Mouse (Mus musculus) hindbrain, embryonic 12.5 days (tissue): ENCODE data around the gene Arl5c. TPM values are rescaled to one million over a fixed set of nuclear protein-coding genes. Genes with fewer than 3 reads are reported as not detected.

Experiments used
- ATAC-seq: fragments of 200-750 bp; cut with Nextera tagmentation; 2 replicates; pipeline ENCODE4 v1.8.0; 2017; ENCODE audit warnings: moderate TSS enrichment; ENCODE audit not compliant: low FRiP score
- H3K27ac ChIP-seq: fragments of 300-500 bp; sonication (generic); 2 replicates; pipeline ENCODE4 v1.5.1; 2016; ENCODE audit warnings: mild to moderate bottlenecking
- H3K27me3 ChIP-seq: fragments of 300-500 bp; sonication (generic); 2 replicates; pipeline ENCODE4 v1.6.1; 2016; ENCODE audit warnings: mild to moderate bottlenecking
- H3K36me3 ChIP-seq: fragments of 300-500 bp; sonication (generic); 2 replicates; pipeline ENCODE4 v1.6.1; 2016; ENCODE audit warnings: mild to moderate bottlenecking
- H3K4me1 ChIP-seq: fragments of 300-500 bp; sonication (generic); 2 replicates; pipeline ENCODE4 v1.6.1; 2016
- H3K4me2 ChIP-seq: fragments of 300-500 bp; sonication (generic); replicated peaks from 2 replicates; pipeline ENCODE4 v1.6.1; 2016; ENCODE audit warnings: mild to moderate bottlenecking
- H3K4me3 ChIP-seq: fragments of 300-500 bp; sonication (generic); 2 replicates; pipeline ENCODE4 v1.5.1; 2016; ENCODE audit warnings: mild to moderate bottlenecking
- H3K9ac ChIP-seq: fragments of 300-500 bp; sonication (generic); 2 replicates; pipeline ENCODE4 v1.6.1; 2016; ENCODE audit warnings: mild to moderate bottlenecking, moderate library complexity
- H3K9me3 ChIP-seq: fragments of 300-500 bp; sonication (generic); replicated peaks from 2 replicates; pipeline ENCODE4 v1.6.1; 2016; ENCODE audit warnings: mild to moderate bottlenecking
- WGBS: fragments of 180-500 bp; shearing (Covaris S2); methylation state at CpG from one replicate; pipeline ENCODE4 v1.1.7; 2016; 5-methylcytosine and 5-hydroxymethylcytosine counted together
- polyA plus RNA-seq: library from polyadenylated mRNA; unstranded; fragments of >200 nt; fragmentation: Nextera tagmentation; extraction: Ambion mirVana; gene quantifications from 2 replicates; pipeline ENCODE4 v1.2.1, GENCODE M21; 2016

Arl5c gene
- polyA plus RNA-seq, 1 experiment from 2014 or later, result 7.0 TPM

- peaks cover 34% of the 10 kb centered on the region for H3K4me1 ChIP-seq
- no peak overlapping the region for H3K4me2 ChIP-seq
- no peaks in the 10 kb centered on the region for H3K9me3 ChIP-seq
- H3K9ac ChIP-seq, result no peak overlapping the region
- no peak overlapping the region for H3K27ac ChIP-seq
- H3K4me3 ChIP-seq, result no peak overlapping the region
- peaks cover 13% of the 10 kb centered on the region for H3K36me3 ChIP-seq
- H3K27me3 ChIP-seq, result peaks cover 21% of the 10 kb centered on the region
- no peak for ATAC-seq
- 48% methylated on average over 7 of the region's 7 CpGs for WGBS
Observed at GRCm38 (mm10) chr11:98000378-98001140, 4.6 kb upstream of the Arl5c start.

GRCm38 (mm10) chr11:97999748-98000147 is 3.8 kb upstream of the Arl5c start:
- 55% methylated on average over 5 of the region's 5 CpGs for WGBS
- peaks cover 40% of the 10 kb centered on the region for H3K4me1 ChIP-seq

GRCm38 (mm10) chr11:97998898-97999608 is 3.1 kb upstream of the Arl5c start:
- Histone ChIP-seq H3K4me1 (peaks cover 42% of the 10 kb centered on the region), H3K27ac (no peak overlapping the region), H3K9ac (no peak overlapping the region), H3K36me3 (peaks cover 3% of the 10 kb centered on the region), H3K27me3 (peaks cover 30% of the 10 kb centered on the region), H3K4me2 (no peak overlapping the region), H3K4me3 (no peak overlapping the region), H3K9me3 (no peaks in the 10 kb centered on the region)
- ATAC-seq, result no peak
- WGBS, result 72% methylated on average over 7 of the region's 7 CpGs

More at GRCm38 (mm10) chr11:97999748-98000147, 3.8 kb upstream of the Arl5c start:
- H3K36me3 ChIP-seq, result peaks cover 6% of the 10 kb centered on the region
- H3K9me3 ChIP-seq, result no peaks in the 10 kb centered on the region
- no peak overlapping the region for H3K9ac ChIP-seq
- no peak overlapping the region for H3K4me2 ChIP-seq
- H3K27ac ChIP-seq, result no peak overlapping the region
- H3K4me3 ChIP-seq, result no peak overlapping the region
- ATAC-seq, result no peak
- peaks cover 23% of the 10 kb centered on the region for H3K27me3 ChIP-seq

GRCm38 (mm10) chr11:97998074-97998793 is 2.3 kb upstream of the Arl5c start:
- Histone ChIP-seq H3K9me3 (no peaks in the 10 kb centered on the region), H3K4me2 (no peak overlapping the region), H3K4me1 (peaks cover 34% of the 10 kb centered on the region), H3K36me3 (no peaks in the 10 kb centered on the region; the same call in 1 of the 2 replicates), H3K27ac (no peak overlapping the region), H3K9ac (no peak overlapping the region), H3K4me3 (no peak overlapping the region), H3K27me3 (peaks cover 29% of the 10 kb centered on the region)
- WGBS, result 84% methylated on average over 11 of the region's 11 CpGs
- no peak for ATAC-seq

- Histone ChIP-seq H3K4me3 (no peak overlapping the region), H3K4me1 (peaks cover 27% of the 10 kb centered on the region), H3K27me3 (peaks cover 21% of the 10 kb centered on the region), H3K27ac (no peak overlapping the region), H3K9me3 (no peaks in the 10 kb centered on the region), H3K36me3 (no peaks in the 10 kb centered on the region), H3K4me2 (no peak overlapping the region), H3K9ac (no peak overlapping the region)
- no peak for ATAC-seq
- 78% methylated on average over 8 of the region's 8 CpGs for WGBS
Observed at GRCm38 (mm10) chr11:97997387-97997960, 1.5 kb upstream of the Arl5c start.

- ATAC-seq, result no peak
- no peak overlapping the region for H3K4me2 ChIP-seq
- H3K4me1 ChIP-seq, result peaks cover 26% of the 10 kb centered on the region
- no peaks in the 10 kb centered on the region for H3K36me3 ChIP-seq
- no peaks in the 10 kb centered on the region for H3K9me3 ChIP-seq
- no peak overlapping the region for H3K9ac ChIP-seq
- H3K27me3 ChIP-seq, result peaks cover 18% of the 10 kb centered on the region
- H3K27ac ChIP-seq, result no peak overlapping the region
- WGBS, result 65% methylated on average over 1 of the region's 1 CpGs
- no peak overlapping the region for H3K4me3 ChIP-seq
Observed at GRCm38 (mm10) chr11:97996691-97997090, 710 bp upstream of the Arl5c start.

- Histone ChIP-seq H3K4me3 (peak overlapping the region; percentile 31), H3K4me1 (peaks cover 22% of the 10 kb centered on the region), H3K9ac (no peak overlapping the region), H3K4me2 (peak overlapping the region; percentile 85), H3K27me3 (peaks cover 11% of the 10 kb centered on the region; the same call in 1 of the 2 replicates), H3K36me3 (no peaks in the 10 kb centered on the region), H3K9me3 (no peaks in the 10 kb centered on the region), H3K27ac (no peak overlapping the region)
- 6% methylated on average over 13 of the region's 13 CpGs for WGBS
- ATAC-seq, result peak; percentile 59; the same call in 1 of the 2 replicates
Observed at GRCm38 (mm10) chr11:97994539-97995100, 1.4 kb downstream of the Arl5c start.

- H3K9ac ChIP-seq, result peak overlapping the region; percentile 78
- WGBS, result under 1% methylated on average over 26 of the region's 26 CpGs
- no peaks in the 10 kb centered on the region for H3K36me3 ChIP-seq
- peak overlapping the region; percentile 70 for H3K4me3 ChIP-seq
- no peaks in the 10 kb centered on the region for H3K9me3 ChIP-seq
- H3K4me2 ChIP-seq, result peak overlapping the region; percentile 57
- ATAC-seq, result peak; percentile 82
- H3K27me3 ChIP-seq, result peaks cover 36% of the 10 kb centered on the region
- H3K4me1 ChIP-seq, result peaks cover 27% of the 10 kb centered on the region
- H3K27ac ChIP-seq, result peak overlapping the region; percentile 79
Observed at GRCm38 (mm10) chr11:97988530-97989096, 7.4 kb downstream of the Arl5c start.

- peak overlapping the region; percentile 78 for H3K9ac ChIP-seq
- H3K4me3 ChIP-seq, result peak overlapping the region; percentile 70
- WGBS, result under 1% methylated on average over 42 of the region's 42 CpGs
- peaks cover 27% of the 10 kb centered on the region for H3K4me1 ChIP-seq
- peak overlapping the region; percentile 57 for H3K4me2 ChIP-seq
- ATAC-seq, result peak; percentile 83
- H3K27ac ChIP-seq, result peak overlapping the region; percentile 79
- no peaks in the 10 kb centered on the region for H3K9me3 ChIP-seq
- H3K27me3 ChIP-seq, result peaks cover 42% of the 10 kb centered on the region
- H3K36me3 ChIP-seq, result no peaks in the 10 kb centered on the region
Observed at GRCm38 (mm10) chr11:97987551-97988526, 8.1 kb downstream of the Arl5c start.

GRCm38 (mm10) chr11:97986738-97987465 is 9.1 kb downstream of the Arl5c start:
- H3K27ac ChIP-seq, result no peak overlapping the region
- peaks cover 42% of the 10 kb centered on the region for H3K27me3 ChIP-seq
- peak overlapping the region; percentile 66 for H3K4me2 ChIP-seq
- no peak overlapping the region for H3K9ac ChIP-seq
- H3K36me3 ChIP-seq, result no peaks in the 10 kb centered on the region
- no peaks in the 10 kb centered on the region for H3K9me3 ChIP-seq
- ATAC-seq, result 0 out of 2 replicates have a peak, but pooled peaks have one; percentile 2
- peaks cover 27% of the 10 kb centered on the region for H3K4me1 ChIP-seq
- H3K4me3 ChIP-seq, result peak overlapping the region; percentile 70
- 36% methylated on average over 13 of the region's 17 CpGs for WGBS
